Mouse (Mus musculus): Measurements from ENCODE around the gene Gpd1l. TPM values are rescaled to one million over a fixed set of nuclear protein-coding genes. Genes with fewer than 3 reads are reported as not detected.

Gene Gpd1l
- total and polyA plus RNA-seq, 3 experiments = 33.3 to 42.0 (median 36.9) TPM

DNA sequence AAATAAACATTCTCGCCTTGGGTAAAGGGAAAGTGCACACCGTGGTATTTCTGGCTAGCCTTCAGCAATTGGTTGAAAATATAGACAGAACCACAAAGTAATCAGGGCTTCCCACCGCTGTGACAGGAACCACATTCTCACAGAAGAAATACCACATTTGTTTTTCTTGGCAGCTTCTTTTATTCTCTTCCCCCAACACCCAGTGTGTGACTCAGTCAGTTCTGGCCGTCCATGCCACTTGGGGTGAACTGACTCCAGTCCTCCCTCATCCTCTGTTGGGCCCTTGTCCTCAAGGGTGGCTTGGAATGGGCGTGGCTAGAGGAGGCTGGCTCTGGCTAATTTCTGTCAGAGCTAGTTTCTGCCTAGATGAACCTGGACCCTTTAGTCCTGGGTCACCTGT is 14.6 kb upstream of the Gpd1l start:
- Histone ChIP-seq H3K27me3 (ENCODE audit: control insufficient read depth, insufficient read depth, low read length) (no peaks in the 10 kb centered on the region), H3K4me1 (ENCODE audit: control insufficient read depth, insufficient read depth, low read length) (peaks cover 4% of the 10 kb centered on the region), H3K9ac (ENCODE audit: low read depth, low read length) (no peak overlapping the region), H3K27ac (no peak overlapping the region), H3K36me3 (ENCODE audit: control insufficient read depth, insufficient read depth, low read length) (no peaks in the 10 kb centered on the region), H3K4me3 (no peak overlapping the region), H3K79me2 (replicated peaks; ENCODE audit: control insufficient read depth, insufficient read depth, low read length) (no peaks in the 10 kb centered on the region)
- intact Hi-C loops (cut with DNase I) = no loop called here
- DNase-seq = peak in 1 of 2 experiments; percentile 27
- TF ChIP-seq EP300 (IDR thresholded peaks at IDR 0.05; ENCODE audit: insufficient read depth, low read depth, low read length) (no peak), POLR2A (IDR thresholded peaks at IDR 0.05; ENCODE audit: insufficient read depth, low read depth, low read length) (no peak), CTCF (IDR thresholded peaks at IDR 0.05) (no peak)
- WGBS = 39% methylated on average over 5 of the region's 5 CpGs

DNA sequence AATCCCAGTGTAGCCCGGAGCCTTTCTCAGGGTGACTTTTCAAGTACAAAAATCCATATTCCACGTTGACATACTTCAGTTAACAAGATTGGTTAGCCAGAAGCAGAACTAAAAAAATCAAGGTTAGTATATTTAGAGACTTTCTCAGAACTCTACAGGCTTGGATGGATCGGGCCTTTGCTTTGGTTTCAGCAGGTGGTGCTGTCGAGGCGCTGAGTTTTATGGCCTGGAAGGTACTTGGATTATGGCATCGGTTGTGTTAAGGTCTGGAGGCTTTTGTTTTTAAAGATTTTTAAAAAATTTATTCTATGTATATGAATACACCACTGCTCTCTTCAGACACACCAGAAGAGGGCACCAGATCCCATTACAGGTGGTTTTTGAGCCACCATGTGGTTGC is 11.8 kb upstream of the Gpd1l start:
- Histone ChIP-seq H3K4me1 (ENCODE audit: control insufficient read depth, insufficient read depth, low read length) (peaks cover 4% of the 10 kb centered on the region), H3K27me3 (ENCODE audit: control insufficient read depth, insufficient read depth, low read length) (no peaks in the 10 kb centered on the region), H3K27ac (no peak overlapping the region), H3K9ac (ENCODE audit: low read depth, low read length) (no peak overlapping the region), H3K79me2 (replicated peaks; ENCODE audit: control insufficient read depth, insufficient read depth, low read length) (no peaks in the 10 kb centered on the region), H3K4me3 (no peak overlapping the region), H3K36me3 (ENCODE audit: control insufficient read depth, insufficient read depth, low read length) (no peaks in the 10 kb centered on the region)
- no peak for DNase-seq
- WGBS = 88% methylated on average over 6 of the region's 6 CpGs
- intact Hi-C loops (cut with DNase I) = no loop called here
- no peak for TF ChIP-seq EP300 (IDR thresholded peaks at IDR 0.05; ENCODE audit: insufficient read depth, low read depth, low read length)
- TF ChIP-seq POLR2A (IDR thresholded peaks at IDR 0.05; ENCODE audit: insufficient read depth, low read depth, low read length) = no peak
- TF ChIP-seq CTCF (IDR thresholded peaks at IDR 0.05) = peak; percentile 26; the same call in 1 of the 2 replicates

DNA sequence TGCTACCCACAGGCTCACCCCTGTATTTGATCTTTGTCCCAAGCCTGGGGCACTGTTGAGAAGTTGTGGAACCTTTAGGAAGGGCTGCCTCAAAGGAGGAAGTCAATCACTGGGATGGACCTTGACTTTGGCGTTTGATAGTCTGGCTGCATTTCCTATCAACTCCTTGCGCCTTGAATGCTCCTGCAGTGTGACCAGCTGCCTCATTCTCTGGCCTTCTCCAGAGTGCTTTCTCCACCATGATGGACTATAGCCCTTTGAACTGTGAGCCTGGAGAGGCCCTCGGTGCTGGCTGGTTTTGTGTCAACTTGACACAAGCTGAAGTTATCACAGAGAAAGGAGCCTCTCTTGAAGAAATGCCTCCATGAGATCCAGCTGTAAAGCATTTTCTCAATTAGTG is 10.9 kb upstream of the Gpd1l start:
- H3K79me2 ChIP-seq (replicated peaks; ENCODE audit: control insufficient read depth, insufficient read depth, low read length) = no peaks in the 10 kb centered on the region
- H3K27ac ChIP-seq = no peak overlapping the region
- TF ChIP-seq POLR2A (IDR thresholded peaks at IDR 0.05; ENCODE audit: insufficient read depth, low read depth, low read length) = no peak
- TF ChIP-seq CTCF (IDR thresholded peaks at IDR 0.05) = no peak
- no peak for TF ChIP-seq EP300 (IDR thresholded peaks at IDR 0.05; ENCODE audit: insufficient read depth, low read depth, low read length)
- DNase-seq = no peak
- no peaks in the 10 kb centered on the region for H3K27me3 ChIP-seq (ENCODE audit: control insufficient read depth, insufficient read depth, low read length)
- no peak overlapping the region for H3K4me3 ChIP-seq
- peaks cover 4% of the 10 kb centered on the region for H3K4me1 ChIP-seq (ENCODE audit: control insufficient read depth, insufficient read depth, low read length)
- 66% methylated on average over 3 of the region's 3 CpGs for WGBS
- intact Hi-C loops (cut with DNase I) = no loop called here
- H3K36me3 ChIP-seq (ENCODE audit: control insufficient read depth, insufficient read depth, low read length) = no peaks in the 10 kb centered on the region
- no peak overlapping the region for H3K9ac ChIP-seq (ENCODE audit: low read depth, low read length)

DNA sequence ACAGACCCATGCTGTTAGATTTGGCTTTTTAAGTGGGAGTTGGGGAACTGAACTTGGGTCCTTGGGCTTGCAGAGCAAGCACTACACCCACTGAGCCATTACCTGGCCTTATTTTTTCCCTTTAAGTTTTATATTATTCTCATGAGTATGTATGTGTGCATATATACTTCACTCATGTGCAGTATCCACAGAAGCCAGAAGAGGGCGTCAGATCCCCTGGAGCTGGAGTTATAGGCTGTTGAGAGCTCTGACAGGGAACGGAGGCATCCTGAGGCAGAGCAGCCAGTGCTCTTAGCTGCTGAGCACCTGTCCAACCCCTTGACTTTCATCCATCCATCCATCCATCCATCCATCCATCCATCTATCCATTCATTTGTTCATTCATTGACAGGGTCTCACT is 2.9 kb upstream of the Gpd1l start:
- Histone ChIP-seq H3K36me3 (ENCODE audit: control insufficient read depth, insufficient read depth, low read length) (no peaks in the 10 kb centered on the region), H3K79me2 (replicated peaks; ENCODE audit: control insufficient read depth, insufficient read depth, low read length) (no peaks in the 10 kb centered on the region), H3K27me3 (ENCODE audit: control insufficient read depth, insufficient read depth, low read length) (no peaks in the 10 kb centered on the region), H3K27ac (no peak overlapping the region), H3K4me1 (ENCODE audit: control insufficient read depth, insufficient read depth, low read length) (peaks cover 5% of the 10 kb centered on the region), H3K9ac (ENCODE audit: low read depth, low read length) (no peak overlapping the region), H3K4me3 (no peak overlapping the region)
- 73% methylated on average over 2 of the region's 2 CpGs for WGBS
- DNase-seq = no peak
- no peak for TF ChIP-seq CTCF (IDR thresholded peaks at IDR 0.05)
- no peak for TF ChIP-seq POLR2A (IDR thresholded peaks at IDR 0.05; ENCODE audit: insufficient read depth, low read depth, low read length)
- TF ChIP-seq EP300 (IDR thresholded peaks at IDR 0.05; ENCODE audit: insufficient read depth, low read depth, low read length) = no peak
- intact Hi-C loops (cut with DNase I) = loop anchor here (10.0 kb wide), 1 partner anchor 378 kb away; the partner anchor contains the start of gene Stt3b

DNA sequence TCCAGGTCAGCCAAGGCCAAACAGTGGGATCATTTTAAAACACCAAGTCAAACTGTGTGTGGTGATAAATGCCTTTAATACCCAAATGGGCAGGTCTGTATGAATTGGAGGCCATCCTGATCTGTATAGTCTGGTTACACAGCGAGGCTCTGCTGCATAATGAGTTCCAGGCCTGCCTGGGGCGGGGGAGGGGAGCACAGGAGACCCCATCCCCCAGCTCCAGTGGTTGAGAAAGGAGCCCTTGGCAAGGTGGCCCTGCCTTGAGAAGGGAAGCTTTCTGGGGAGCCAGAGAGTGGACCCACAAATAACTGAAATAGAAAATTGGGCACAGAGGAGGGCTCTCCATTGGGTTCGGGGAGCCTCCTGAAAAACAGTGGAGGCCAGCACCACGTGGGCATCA is 1.5 kb upstream of the Gpd1l start:
- intact Hi-C loops (cut with DNase I) = loop anchor here (10.0 kb wide), 1 partner anchor 379 kb away; the partner anchor contains the start of gene Stt3b
- TF ChIP-seq POLR2A (IDR thresholded peaks at IDR 0.05; ENCODE audit: insufficient read depth, low read depth, low read length) (no peak), EP300 (IDR thresholded peaks at IDR 0.05; ENCODE audit: insufficient read depth, low read depth, low read length) (no peak)
- H3K27ac ChIP-seq = no peak overlapping the region
- no peak overlapping the region for H3K9ac ChIP-seq (ENCODE audit: low read depth, low read length)
- H3K79me2 ChIP-seq (replicated peaks; ENCODE audit: control insufficient read depth, insufficient read depth, low read length) = no peaks in the 10 kb centered on the region
- no peaks in the 10 kb centered on the region for H3K36me3 ChIP-seq (ENCODE audit: control insufficient read depth, insufficient read depth, low read length)
- no peak overlapping the region for H3K4me3 ChIP-seq
- 90% methylated on average over 4 of the region's 4 CpGs for whole genome bisulfite sequencing
- DNase-seq = no peak
- no peaks in the 10 kb centered on the region for H3K27me3 ChIP-seq (ENCODE audit: control insufficient read depth, insufficient read depth, low read length)
- peaks cover 8% of the 10 kb centered on the region for H3K4me1 ChIP-seq (ENCODE audit: control insufficient read depth, insufficient read depth, low read length)

DNA sequence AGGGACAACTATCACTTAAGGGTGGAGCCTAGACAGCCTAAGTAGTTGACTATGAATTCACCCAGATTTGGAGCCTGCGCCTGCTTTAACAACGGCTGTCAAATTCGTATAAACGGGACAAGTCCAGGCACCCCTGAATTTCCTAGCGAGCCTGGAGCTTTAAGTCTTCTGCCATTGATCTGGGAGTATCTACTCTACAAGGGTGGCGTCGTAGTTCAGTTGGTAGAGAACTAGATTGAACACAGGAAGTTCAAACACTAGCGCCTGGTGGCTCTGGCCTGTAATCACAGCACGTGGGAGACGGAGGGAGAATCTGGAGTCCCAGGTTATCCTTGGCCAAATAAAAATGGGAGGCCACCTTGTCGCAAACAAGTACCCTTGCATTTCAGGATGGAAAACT is 444 bp upstream of the Gpd1l start:
- Histone ChIP-seq H3K4me1 (ENCODE audit: control insufficient read depth, insufficient read depth, low read length) (peaks cover 8% of the 10 kb centered on the region), H3K27ac (peak overlapping the region; percentile 80), H3K79me2 (replicated peaks; ENCODE audit: control insufficient read depth, insufficient read depth, low read length) (no peaks in the 10 kb centered on the region), H3K9ac (ENCODE audit: low read depth, low read length) (no peak overlapping the region), H3K4me3 (peak overlapping the region; percentile 83), H3K27me3 (ENCODE audit: control insufficient read depth, insufficient read depth, low read length) (no peaks in the 10 kb centered on the region), H3K36me3 (ENCODE audit: control insufficient read depth, insufficient read depth, low read length) (no peaks in the 10 kb centered on the region)
- TF ChIP-seq CTCF (IDR thresholded peaks at IDR 0.05) (0 out of 2 replicates have a peak, but pooled peaks have one; percentile 7), POLR2A (IDR thresholded peaks at IDR 0.05; ENCODE audit: insufficient read depth, low read depth, low read length) (no peak)
- 52% methylated on average over 11 of the region's 11 CpGs for WGBS
- DNase-seq = no peak
- intact Hi-C loops (cut with DNase I) = loop anchor here (10.0 kb wide), 1 partner anchor 381 kb away; the partner anchor contains the start of gene Stt3b

Data from heart, adult 2 months (tissue).